Mouse (Mus musculus) monocyte, adult 59 days (primary cell): ENCODE results near the gene Cyp2a12. TPM values are rescaled to one million over a fixed set of nuclear protein-coding genes. Genes with fewer than 3 reads are reported as not detected.

Experiments used
- total RNA-seq, 2 experiments: library from RNA; stranded (reverse); gene quantifications; one replicate each; pipeline ENCODE4 v1.2.4; 2023

The Cyp2a12 gene
- total RNA-seq: not detected

DNA sequence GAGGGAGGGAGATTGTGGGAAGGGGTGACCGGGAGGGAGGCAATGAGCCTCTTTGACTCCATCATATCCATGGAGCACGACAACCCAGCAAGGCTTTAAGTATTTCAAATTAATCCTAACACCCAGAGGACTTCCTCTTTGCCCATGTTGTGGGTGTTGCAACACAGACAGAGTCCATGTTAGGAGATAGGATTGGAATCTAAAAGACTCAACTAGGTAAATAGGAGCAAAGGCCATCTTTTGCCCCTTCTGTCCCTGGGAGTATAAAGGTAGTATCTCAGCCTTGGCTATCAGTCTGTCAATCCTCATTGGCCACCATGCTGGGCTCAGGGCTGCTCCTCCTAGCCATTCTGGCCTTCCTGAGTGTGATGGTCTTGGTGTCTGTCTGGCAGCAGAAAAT is at the start of gene Cyp2a12:
Gene Cyp2a12, plus strand, starts transcription at position 293 of the 400 bp plus-strand sequence.

Other genes with a start within 250 kb of the Cyp2a12 start
- not detected for gene Cyp2g1, start 220.2 kb upstream of the Cyp2a12 start, total RNA-seq
- not detected for gene Cyp2a5, start 193.8 kb upstream of the Cyp2a12 start, total RNA-seq
- gene Cyp2a22, start 89.7 kb upstream of the Cyp2a12 start, total RNA-seq: not detected
- under 1 TPM in 1 of 2 experiments, not detected in 1; 0.27 TPM for gene Cyp2f2, start 90.8 kb downstream of the Cyp2a12 start, total RNA-seq
- gene Cyp2t4, start 124.6 kb downstream of the Cyp2a12 start, total RNA-seq: not detected
- gene Egln2, start 137.7 kb downstream of the Cyp2a12 start, total RNA-seq: 10 to 100 TPM; 66.9 to 70.2 TPM
- gene Rab4b, start 149.8 kb downstream of the Cyp2a12 start, total RNA-seq: 10 to 100 TPM; 83.6 to 86.1 TPM
- gene Gm21983, start 152.0 kb downstream of the Cyp2a12 start, total RNA-seq: not detected
- gene Mia, start 152.1 kb downstream of the Cyp2a12 start, total RNA-seq: not detected
- 10 to 100 TPM; 10.6 to 11.1 TPM for gene BC024978, start 166.7 kb downstream of the Cyp2a12 start, total RNA-seq
- 10 to 100 TPM; 66.3 to 74.6 TPM for gene Snrpa, start 167.2 kb downstream of the Cyp2a12 start, total RNA-seq
- gene Itpkc, start 199.6 kb downstream of the Cyp2a12 start, total RNA-seq: 10 to 100 TPM; 19.3 to 20.9 TPM
- gene Coq8b, start 203.9 kb downstream of the Cyp2a12 start, total RNA-seq: 10 to 100 TPM; 25.1 to 27.0 TPM
- 1 to 10 TPM; 3.7 to 5.2 TPM for gene Numbl, start 229.4 kb downstream of the Cyp2a12 start, total RNA-seq